Mouse (Mus musculus) T-helper 17 cell (primary cell): ENCODE measurements at regions not wholly inside any gene's neighbourhood (a gene's known extent, or its start where the extent isn't known, plus 50 kb on each side); places are given as distances from the start of the nearest gene placed in this dataset.

Experiments used
- in situ Hi-C, 2 experiments: fragments of 300-600 bp; cut with MboI, MseI; formaldehyde crosslinking; loops; 1 replicate in 1 of 2; 2 replicates in 1 of 2; pipeline ENCODE4 v1.15.1; 2025; ENCODE audit warnings: high pct_unique_total_duplicates in 2 of 2

DNA sequence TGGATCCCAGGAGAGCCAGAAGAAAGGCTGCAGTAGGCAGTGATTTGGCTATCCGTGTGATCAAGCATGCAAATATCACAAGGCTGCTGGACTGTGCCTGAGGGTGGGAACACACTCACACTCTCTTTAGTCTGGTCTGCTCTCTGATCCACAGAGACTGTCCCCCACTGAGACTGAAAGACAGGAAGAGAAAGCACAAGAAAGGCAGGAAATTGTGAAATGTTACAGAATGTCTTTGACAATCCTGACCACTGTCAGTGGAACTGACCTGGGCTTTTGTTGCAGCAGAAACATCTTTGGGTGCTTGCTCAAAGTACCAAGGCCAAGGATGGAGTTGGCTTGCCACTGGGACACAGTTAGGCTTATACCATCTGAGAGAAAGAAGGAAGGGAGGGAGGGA lies 52.3 kb upstream of the Gpd2 start:
- in situ Hi-C loops, result no loop called here

DNA sequence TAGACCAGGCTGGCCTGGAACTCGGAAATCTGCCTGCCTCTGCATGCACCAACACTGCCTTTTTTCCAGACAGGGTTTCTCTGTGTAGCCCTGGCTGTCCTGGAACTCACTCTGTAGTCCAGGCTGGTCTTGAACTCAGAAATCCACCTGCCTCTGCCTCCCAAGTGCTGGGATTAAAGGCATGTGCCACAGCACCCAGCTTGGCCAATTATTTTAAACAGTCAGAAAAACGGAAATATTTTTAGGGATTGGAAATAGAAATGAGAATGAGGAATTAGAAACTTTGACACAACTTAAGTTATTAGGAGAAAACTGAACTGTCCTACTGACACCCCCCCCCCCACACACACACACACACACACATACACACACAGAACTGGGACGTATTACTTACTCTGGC lies 54.3 kb upstream of the Gpd2 start:
- in situ Hi-C loops, result loop anchor here (5.0 kb wide), 3 partner anchors 44 to 56 kb away; partner anchors contain the start of gene Gpd2 (in 1 of the 2)

DNA sequence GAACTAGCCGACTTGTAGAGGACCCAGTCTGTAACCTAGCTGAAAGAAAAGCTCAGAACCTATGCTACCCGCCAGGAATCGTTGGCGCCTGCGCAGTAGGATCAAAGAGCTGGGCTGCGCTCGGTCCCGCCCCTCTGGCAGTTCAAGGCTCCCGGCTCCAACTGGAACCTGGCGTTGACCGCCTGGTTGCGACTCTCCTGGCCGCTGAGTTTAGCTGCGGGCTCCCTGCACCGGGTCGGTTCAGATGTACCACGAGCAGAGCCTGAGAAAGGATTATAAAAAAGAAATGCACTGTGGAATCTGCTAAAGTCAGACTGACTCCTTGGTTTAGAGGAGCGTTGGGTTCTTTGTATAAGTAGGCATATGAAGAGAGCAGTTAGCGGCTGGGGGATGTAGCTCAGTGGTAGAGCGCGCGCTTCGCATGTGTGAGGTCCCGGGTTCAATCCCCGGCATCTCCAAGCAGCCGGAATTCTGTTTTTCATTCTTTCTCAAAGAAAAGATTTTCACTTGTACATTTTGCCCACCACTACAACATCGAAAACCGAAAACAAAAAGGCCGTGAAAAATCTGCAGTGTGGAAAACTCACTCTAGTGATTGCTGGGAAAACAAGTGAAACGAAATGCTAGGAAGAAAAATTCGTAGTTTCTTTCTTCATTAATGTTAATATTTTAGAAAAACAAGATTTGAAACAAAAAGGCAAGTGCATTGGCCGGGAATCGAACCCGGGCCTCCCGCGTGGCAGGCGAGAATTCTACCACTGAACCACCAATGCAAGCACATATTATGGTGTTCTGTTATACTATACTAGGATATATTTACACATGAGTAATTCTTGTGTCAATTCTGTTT lies 55.5 kb upstream of the Gpd2 start:
- in situ Hi-C loops, result loop anchor here (5.0 kb wide), 3 partner anchors 45 to 55 kb away; partner anchors contain the start of gene Gpd2 (in 1 of the 2)

DNA sequence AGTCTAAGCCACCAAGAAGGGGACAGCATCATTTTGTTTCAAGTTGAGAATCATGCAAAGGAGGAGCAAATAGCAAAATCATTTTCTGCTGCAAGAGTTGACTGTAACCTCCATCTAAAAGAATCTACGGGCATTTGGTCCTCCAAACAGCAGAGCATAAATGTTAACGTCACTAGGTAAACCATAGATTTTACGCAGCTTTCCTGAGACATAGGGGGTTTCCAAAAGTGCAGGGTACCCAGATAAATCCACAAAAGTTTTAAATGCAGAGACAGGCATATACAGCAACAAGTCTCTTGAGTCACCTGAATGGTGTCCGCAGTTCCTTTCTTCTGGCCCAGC lies 56.1 kb upstream of the Gpd2 start:
- in situ Hi-C loops, result loop anchor here (5.0 kb wide), 3 partner anchors 46 to 56 kb away; partner anchors contain the start of gene Gpd2 (in 1 of the 2)

DNA sequence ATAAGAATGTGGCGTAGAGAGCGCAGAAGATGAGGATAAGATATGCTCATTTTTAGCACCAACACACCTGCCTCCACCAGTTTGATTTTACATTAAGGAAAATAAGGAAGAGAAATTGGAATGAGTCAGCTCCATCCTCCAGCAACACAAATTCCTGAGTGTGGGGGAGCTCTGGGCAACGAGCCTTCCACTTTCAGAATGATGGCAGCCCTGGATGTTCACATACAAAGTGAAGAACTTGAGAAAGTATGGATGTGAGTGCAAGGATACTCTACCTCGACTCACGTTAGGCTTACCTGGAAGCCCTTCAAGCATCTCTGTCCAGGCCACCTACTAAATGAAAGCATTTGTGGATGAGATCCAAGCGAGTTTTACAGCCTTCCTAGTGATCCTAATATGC lies 54.3 kb upstream of the Nr4a2 start:
- in situ Hi-C loops, result no loop called here

DNA sequence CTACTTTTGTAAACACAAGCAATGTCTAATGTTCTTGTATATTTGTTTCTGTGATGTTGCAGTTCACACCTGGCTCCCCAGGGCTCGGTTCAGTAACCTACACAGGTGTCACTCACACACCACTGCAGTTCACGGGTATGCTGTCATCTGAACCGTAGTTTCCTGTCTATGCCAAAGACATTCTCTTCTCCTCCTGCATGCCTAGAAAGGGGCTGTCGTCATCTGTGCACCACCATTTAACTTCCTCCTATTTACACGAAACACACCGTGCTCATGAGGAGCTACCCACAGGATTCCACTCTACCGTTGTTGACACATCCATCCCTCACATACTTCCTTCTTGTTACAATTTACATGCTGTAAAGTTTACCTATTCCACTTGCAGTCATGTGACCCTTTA lies 52.7 kb upstream of the Nr4a2 start:
- in situ Hi-C loops, result no loop called here

DNA sequence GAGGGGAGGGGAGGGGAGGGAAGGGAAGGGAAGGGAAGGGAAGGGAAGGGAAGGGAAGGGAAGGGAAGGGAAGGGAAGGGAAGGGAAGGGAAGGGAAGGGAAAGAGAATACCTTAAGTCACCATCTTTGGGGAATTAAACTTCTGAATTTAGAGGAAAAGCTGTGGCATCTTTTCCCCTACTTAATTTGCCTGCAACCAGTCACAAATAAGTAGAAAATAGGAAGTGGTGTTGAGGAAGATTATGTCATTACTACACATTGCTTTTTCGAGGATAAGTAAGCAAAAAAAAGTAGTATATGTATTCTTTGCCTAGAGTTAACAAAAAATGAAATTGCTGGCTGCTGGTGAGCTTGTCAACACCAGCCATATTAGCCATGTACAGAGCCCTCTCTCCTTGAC lies 51.4 kb upstream of the Nr4a2 start:
- in situ Hi-C loops, result no loop called here
